Mouse (Mus musculus) myocyte (in vitro differentiated cells): ENCODE data around the gene Wdr95. TPM values are rescaled to one million over a fixed set of nuclear protein-coding genes. Genes with fewer than 3 reads are reported as not detected.

Experiments used
- H3K27me3 ChIP-seq: one replicate; pipeline ENCODE4 v1.6.1; 2011; ENCODE audit not compliant: control insufficient read depth, insufficient read depth, insufficient read length
- H3K36me3 ChIP-seq: one replicate; pipeline ENCODE4 v1.6.1; 2011; ENCODE audit not compliant: control insufficient read depth, insufficient read depth
- H3K4me2 ChIP-seq: one replicate; pipeline ENCODE4 v1.6.1; 2011; ENCODE audit warnings: low read depth, control low read depth
- H3K4me3 ChIP-seq: one replicate; pipeline ENCODE4 v1.5.1; 2011; ENCODE audit warnings: mild to moderate bottlenecking, control low read depth, moderate library complexity
- H3K79me2 ChIP-seq: one replicate; pipeline ENCODE4 v1.6.1; 2011; ENCODE audit not compliant: control insufficient read depth, insufficient read depth
- H3ac ChIP-seq: one replicate; pipeline ENCODE4 v1.6.1; 2011; ENCODE audit not compliant: control insufficient read depth, insufficient read length
- CEBPB ChIP-seq: IDR thresholded peaks from 2 replicates; pipeline ENCODE4 v1.6.1; 2011; ENCODE audit warnings: mild to moderate bottlenecking, moderate library complexity; ENCODE audit not compliant: poor library complexity, insufficient read depth, severe bottlenecking
- E2F4 ChIP-seq: IDR thresholded peaks from one replicate; pipeline ENCODE4 v1.6.1; 2011; ENCODE audit warnings: mild to moderate bottlenecking, control low read depth, moderate library complexity; ENCODE audit not compliant: insufficient read depth
- MAX ChIP-seq: IDR thresholded peaks from one replicate; pipeline ENCODE4 v1.6.1; 2011; ENCODE audit warnings: low read depth, mild to moderate bottlenecking, control low read depth
- MYOD1 ChIP-seq, 3 experiments: IDR thresholded peaks; one replicate each; pipeline ENCODE4 v1.6.1; 2011; ENCODE audit warnings: control low read depth in 2 of 3, low read depth in 2 of 3, mild to moderate bottlenecking in 2 of 3, moderate library complexity in 1 of 3; ENCODE audit not compliant: insufficient read length in 2 of 3, control insufficient read depth in 1 of 3
- MYOG ChIP-seq, 3 experiments: IDR thresholded peaks; one replicate each; pipeline ENCODE4 v1.6.1; 2011; ENCODE audit warnings: control low read depth in 2 of 3, low read depth in 2 of 3, mild to moderate bottlenecking in 2 of 3; ENCODE audit not compliant: insufficient read length in 2 of 3, control insufficient read depth in 1 of 3, insufficient read depth in 1 of 3
- POLR2A ChIP-seq: IDR thresholded peaks from one replicate; pipeline ENCODE4 v1.6.1; 2011; ENCODE audit warnings: low read depth, mild to moderate bottlenecking, control low read depth, moderate library complexity; ENCODE audit not compliant: insufficient read length
- POLR2AphosphoS2 ChIP-seq: IDR thresholded peaks from one replicate; pipeline ENCODE4 v1.6.1; 2011; ENCODE audit warnings: low read depth, control low read depth; ENCODE audit not compliant: insufficient read length
- REST ChIP-seq: IDR thresholded peaks from one replicate; pipeline ENCODE4 v1.6.1; 2011; ENCODE audit warnings: mild to moderate bottlenecking, control low read depth, moderate library complexity; ENCODE audit not compliant: insufficient read depth, insufficient read length
- SRF ChIP-seq: IDR thresholded peaks from one replicate; pipeline ENCODE4 v1.6.1; 2011; ENCODE audit warnings: low read depth; ENCODE audit not compliant: control insufficient read depth, insufficient read length
- TCF12 ChIP-seq: IDR thresholded peaks from one replicate; pipeline ENCODE4 v1.6.1; 2011; ENCODE audit warnings: mild to moderate bottlenecking, control low read depth; ENCODE audit not compliant: poor library complexity, insufficient read depth, severe bottlenecking
- TCF3 ChIP-seq: IDR thresholded peaks from one replicate; pipeline ENCODE4 v1.6.1; 2011; ENCODE audit warnings: low read depth, control low read depth; ENCODE audit not compliant: insufficient read length
- USF1 ChIP-seq: IDR thresholded peaks from one replicate; pipeline ENCODE4 v1.6.1; 2011; ENCODE audit warnings: low read depth, mild to moderate bottlenecking, control low read depth, moderate library complexity
- polyA plus RNA-seq: library from polyadenylated mRNA; unstranded; fragments of >200 nt; fragmentation: generic; extraction: Trizol; gene quantifications from one replicate; pipeline ENCODE4 v1.2.1, GENCODE M21; 2012; ENCODE audit warnings: missing spikeins

Wdr95 gene
- polyA plus RNA-seq, 1 experiment, result 0.07 TPM

GRCm38 (mm10) chr5:149488360-149489021 is 40.0 kb upstream of the Wdr95 start:
- no peaks in the 10 kb centered on the region for H3K27me3 ChIP-seq
- H3K79me2 ChIP-seq, result no peaks in the 10 kb centered on the region
- no peaks in the 10 kb centered on the region for H3K36me3 ChIP-seq
- peak; percentile 93 for TF ChIP-seq REST
- TF ChIP-seq TCF3, result no peak
- no peak overlapping the region for H3K4me2 ChIP-seq
- H3K4me3 ChIP-seq, result no peak overlapping the region
- no peak overlapping the region for H3ac ChIP-seq

- no peak for TF ChIP-seq POLR2AphosphoS2
- no peak for TF ChIP-seq MAX
- Histone ChIP-seq H3ac (no peak overlapping the region), H3K79me2 (no peaks in the 10 kb centered on the region), H3K4me2 (no peak overlapping the region), H3K4me3 (no peak overlapping the region), H3K36me3 (no peaks in the 10 kb centered on the region), H3K27me3 (no peaks in the 10 kb centered on the region)
Observed at GRCm38 (mm10) chr5:149489136-149489535, 39.3 kb upstream of the Wdr95 start.

- TF ChIP-seq CEBPB, result no peak
- no peak for TF ChIP-seq TCF3
- no peak for TF ChIP-seq E2F4
- TF ChIP-seq POLR2A, result no peak
- no peak for TF ChIP-seq MYOD1 (IDR thresholded peaks at IDR 0.05; ENCODE audit: control insufficient read depth in 1 of 3, insufficient read length in 2 of 3, low read depth in 2 of 3)
- no peak for TF ChIP-seq TCF12
- TF ChIP-seq POLR2AphosphoS2, result no peak
- no peak for TF ChIP-seq MAX
- TF ChIP-seq SRF, result no peak
- no peak for TF ChIP-seq MYOG (IDR thresholded peaks at IDR 0.05; ENCODE audit: control insufficient read depth in 1 of 3, insufficient read depth in 1 of 3, insufficient read length in 2 of 3, low read depth in 2 of 3)
- TF ChIP-seq USF1, result no peak
Observed at GRCm38 (mm10) chr5:149490275-149490674, 38.2 kb upstream of the Wdr95 start.

GRCm38 (mm10) chr5:149495655-149496054 is 32.8 kb upstream of the Wdr95 start:
- Histone ChIP-seq H3ac (no peak overlapping the region), H3K36me3 (no peaks in the 10 kb centered on the region), H3K4me2 (no peak overlapping the region), H3K27me3 (no peaks in the 10 kb centered on the region), H3K4me3 (no peak overlapping the region), H3K79me2 (no peaks in the 10 kb centered on the region)
- TF ChIP-seq TCF3, result no peak

More at GRCm38 (mm10) chr5:149490275-149490674, 38.2 kb upstream of the Wdr95 start:
- Histone ChIP-seq H3K79me2 (no peaks in the 10 kb centered on the region), H3K27me3 (no peaks in the 10 kb centered on the region), H3ac (no peak overlapping the region), H3K36me3 (no peaks in the 10 kb centered on the region), H3K4me3 (no peak overlapping the region), H3K4me2 (no peak overlapping the region)

GRCm38 (mm10) chr5:149496401-149497066 is 31.9 kb upstream of the Wdr95 start:
- TF ChIP-seq SRF, result no peak
- TF ChIP-seq MYOG (IDR thresholded peaks at IDR 0.05; ENCODE audit: control insufficient read depth in 1 of 3, insufficient read depth in 1 of 3, insufficient read length in 2 of 3, low read depth in 2 of 3), result no peak
- no peaks in the 10 kb centered on the region for H3K36me3 ChIP-seq
- no peak overlapping the region for H3K4me2 ChIP-seq
- H3K27me3 ChIP-seq, result no peaks in the 10 kb centered on the region
- no peaks in the 10 kb centered on the region for H3K79me2 ChIP-seq
- H3ac ChIP-seq, result no peak overlapping the region
- H3K4me3 ChIP-seq, result no peak overlapping the region

GRCm38 (mm10) chr5:149499936-149500335 is 28.5 kb upstream of the Wdr95 start:
- Histone ChIP-seq H3K4me2 (no peak overlapping the region), H3K79me2 (no peaks in the 10 kb centered on the region), H3K4me3 (no peak overlapping the region), H3K27me3 (no peaks in the 10 kb centered on the region), H3ac (no peak overlapping the region), H3K36me3 (no peaks in the 10 kb centered on the region)
- no peak for TF ChIP-seq MYOD1 (IDR thresholded peaks at IDR 0.05; ENCODE audit: control insufficient read depth in 1 of 3, insufficient read length in 2 of 3, low read depth in 2 of 3)
- TF ChIP-seq CEBPB, result no peak
- TF ChIP-seq SRF, result no peak
- no peak for TF ChIP-seq TCF12
- TF ChIP-seq POLR2AphosphoS2, result no peak
- TF ChIP-seq E2F4, result no peak
- TF ChIP-seq POLR2A, result no peak
- TF ChIP-seq TCF3, result no peak
- no peak for TF ChIP-seq MYOG (IDR thresholded peaks at IDR 0.05; ENCODE audit: control insufficient read depth in 1 of 3, insufficient read depth in 1 of 3, insufficient read length in 2 of 3, low read depth in 2 of 3)
- TF ChIP-seq REST, result no peak
- TF ChIP-seq USF1, result no peak
- no peak for TF ChIP-seq MAX
